Mouse (Mus musculus) bone marrow macrophage, adult 2 months (primary cell): ENCODE results near the gene Ppm1h.

Source experiments
- CTCF ChIP-seq: IDR thresholded peaks from 2 replicates; pipeline ENCODE4 v1.5.1; 2012; ENCODE audit warnings: low read depth, mild to moderate bottlenecking, low read length, moderate library complexity
- POLR2A ChIP-seq: IDR thresholded peaks from 2 replicates; pipeline ENCODE4 v1.6.1; 2012; ENCODE audit warnings: mild to moderate bottlenecking, low read depth, low read length, borderline replicate concordance

- TF ChIP-seq POLR2A (no peak), CTCF (no peak)
These were observed 124.3 kb downstream of the Ppm1h start for GRCm38 (mm10) chr10:122802901-122803300.
